Mouse (Mus musculus) urinary bladder, postnatal 14 days (tissue): Measurements from ENCODE around the gene Cbr2.

Experiments used
- DNase-seq: peaks from one replicate; pipeline ENCODE4 v3.0.0; 2021; ENCODE audit warnings: low spot score

Gene Cbr2

GRCm38 (mm10) chr11:120731395-120731794 is 519 bp downstream of the Cbr2 start:
- no peak for DNase-seq

- DNase-seq: no peak
Observed at GRCm38 (mm10) chr11:120730331-120730870, 1.5 kb downstream of the Cbr2 start.

- DNase-seq: peak; percentile 56
Observed at GRCm38 (mm10) chr11:120729432-120730050, 2.4 kb downstream of the Cbr2 start.

- no peak for DNase-seq
Observed at GRCm38 (mm10) chr11:120728530-120729240, 3.2 kb downstream of the Cbr2 start.

GRCm38 (mm10) chr11:120727564-120727963 is 4.3 kb downstream of the Cbr2 start:
- no peak for DNase-seq

GRCm38 (mm10) chr11:120727169-120727527 is 4.8 kb downstream of the Cbr2 start, which contains the start of gene Dcxr:
TSS of gene Dcxr (minus strand) at chr11:120727281.
- peak; percentile 92 for DNase-seq

GRCm38 (mm10) chr11:120726243-120727168 is 5.4 kb downstream of the Cbr2 start:
- no peak for DNase-seq

GRCm38 (mm10) chr11:120723509-120723908 is 8.4 kb downstream of the Cbr2 start:
- no peak for DNase-seq

GRCm38 (mm10) chr11:120722761-120723382 is 9.0 kb downstream of the Cbr2 start:
- peak; percentile 12 for DNase-seq

GRCm38 (mm10) chr11:120722067-120722630 is 9.8 kb downstream of the Cbr2 start:
- peak; percentile 11 for DNase-seq

- peak; percentile 63 for DNase-seq
Observed at GRCm38 (mm10) chr11:120721124-120722066, 10.5 kb downstream of the Cbr2 start, which contains the start of gene Rac3. TSS of gene Rac3 (plus strand) at chr11:120721470.

- DNase-seq: peak; percentile 94
Observed at GRCm38 (mm10) chr11:120720450-120720849, 11.5 kb downstream of the Cbr2 start.

- no peak for DNase-seq
Observed at GRCm38 (mm10) chr11:120719841-120720376, 12.0 kb downstream of the Cbr2 start.

- DNase-seq: no peak
Observed at GRCm38 (mm10) chr11:120719242-120719641, 12.7 kb downstream of the Cbr2 start.

- no peak for DNase-seq
Observed at GRCm38 (mm10) chr11:120715131-120715530, 16.8 kb downstream of the Cbr2 start.

- DNase-seq: no peak
Observed at GRCm38 (mm10) chr11:120714546-120714945, 17.4 kb downstream of the Cbr2 start.

- DNase-seq: peak; percentile 97
Observed at GRCm38 (mm10) chr11:120713580-120714518, 18.1 kb downstream of the Cbr2 start, which contains the start of the genes Cenpx and Lrrc45. TSS of gene Cenpx (minus strand) at chr11:120713738. TSS of gene Lrrc45 (plus strand) at chr11:120713925.

- peak; percentile 56 for DNase-seq
Observed at GRCm38 (mm10) chr11:120712771-120713568, 18.9 kb downstream of the Cbr2 start.
